Mouse (Mus musculus) ES-E14 (cell line): ENCODE results near the gene Vps53.
"Not testable (repeated sequence)": the region's sequence is repeated elsewhere in the genome, so short reads cannot be mapped to it uniquely, and the experiment has no call there.

Experiments
- CHD2 ChIP-seq: IDR thresholded peaks from 2 replicates; pipeline ENCODE4 v1.6.1; 2014; ENCODE audit warnings: mild to moderate bottlenecking, low read depth, low read length, inconsistent platforms
- HCFC1 ChIP-seq: IDR thresholded peaks from 2 replicates; pipeline ENCODE4 v1.6.1; 2012; ENCODE audit warnings: low read length, inconsistent platforms, borderline replicate concordance; ENCODE audit not compliant: insufficient read depth
- MAFK ChIP-seq: IDR thresholded peaks from 2 replicates; pipeline ENCODE4 v1.6.1; 2014; ENCODE audit warnings: mild to moderate bottlenecking, low read depth, low read length, inconsistent platforms; ENCODE audit not compliant: insufficient read depth
- ZC3H11A ChIP-seq: IDR thresholded peaks from 2 replicates; pipeline ENCODE4 v1.6.1; 2012; ENCODE audit warnings: low read depth, mild to moderate bottlenecking, inconsistent platforms, low read length, borderline replicate concordance
- ZNF384 ChIP-seq: IDR thresholded peaks from 2 replicates; pipeline ENCODE4 v1.6.1; 2012; ENCODE audit warnings: low read depth, low read length, inconsistent platforms

- TF ChIP-seq CHD2, ZNF384, ZC3H11A, HCFC1, MAFK: not testable (repeated sequence)
These were observed 32.1 kb upstream of the Vps53 start for GRCm38 (mm10) chr11:76211595-76211994.
